Mouse (Mus musculus): ENCODE data around the gene Epb41l2. TPM values are rescaled to one million over a fixed set of nuclear protein-coding genes. Genes with fewer than 3 reads are reported as not detected.
A peak's percentile ranks its signal among the peaks of the same experiment; 100 is the strongest.

The Epb41l2 gene
- polyA plus RNA-seq, 1 experiment from 2014 or later: 93.2 TPM

- no peaks in the 10 kb centered on the region for H3K27me3 ChIP-seq
- no peak overlapping the region for H3K4me3 ChIP-seq
- WGBS: 72% methylated on average over 9 of the region's 9 CpGs
- no peak for ATAC-seq (ENCODE audit: low FRiP score, low read depth)
- no peaks in the 10 kb centered on the region; the same call in 1 of the 2 replicates for H3K9me3 ChIP-seq
- H3K27ac ChIP-seq: no peak overlapping the region
- H3K4me2 ChIP-seq (replicated peaks): no peak overlapping the region
- no peaks in the 10 kb centered on the region for H3K36me3 ChIP-seq
- H3K9ac ChIP-seq: no peak overlapping the region
- no peaks in the 10 kb centered on the region for H3K4me1 ChIP-seq
Observed at GRCm38 (mm10) chr10:25331321-25332049, 28.1 kb upstream of the Epb41l2 start.

GRCm38 (mm10) chr10:25333390-25334079 is 26.1 kb upstream of the Epb41l2 start:
- Histone ChIP-seq H3K36me3 (no peaks in the 10 kb centered on the region), H3K9me3 (no peaks in the 10 kb centered on the region; the same call in 1 of the 2 replicates), H3K4me2 (replicated peaks) (no peak overlapping the region), H3K4me1 (no peaks in the 10 kb centered on the region), H3K27ac (no peak overlapping the region), H3K4me3 (no peak overlapping the region), H3K9ac (no peak overlapping the region), H3K27me3 (no peaks in the 10 kb centered on the region)
- no peak for ATAC-seq (ENCODE audit: low FRiP score, low read depth)
- 40% methylated on average over 4 of the region's 4 CpGs for WGBS

DNA sequence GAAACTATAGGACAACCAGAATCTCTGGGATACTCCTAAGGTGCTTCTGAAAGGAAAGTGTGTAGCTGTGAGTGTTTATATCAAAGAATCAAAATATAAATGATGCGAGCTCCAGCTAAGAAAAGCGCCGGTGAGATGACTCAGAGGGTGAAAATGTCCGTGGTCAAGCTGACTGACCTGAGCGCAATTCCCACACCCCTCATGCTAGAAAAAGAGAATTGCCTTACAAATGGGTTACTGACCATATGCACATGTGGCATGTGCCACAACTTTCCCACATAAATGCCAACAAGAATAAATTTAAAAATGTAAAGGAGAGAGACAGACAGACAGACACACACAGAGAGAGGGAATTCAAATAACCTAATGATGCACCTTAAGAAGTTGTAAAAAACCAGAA is 18.9 kb upstream of the Epb41l2 start:
- Histone ChIP-seq H3K4me3 (no peak overlapping the region), H3K4me1 (no peaks in the 10 kb centered on the region), H3K4me2 (replicated peaks) (no peak overlapping the region), H3K27me3 (no peaks in the 10 kb centered on the region), H3K36me3 (no peaks in the 10 kb centered on the region), H3K27ac (no peak overlapping the region), H3K9me3 (peaks cover 7% of the 10 kb centered on the region; the same call in 1 of the 2 replicates), H3K9ac (no peak overlapping the region)
- WGBS: 94% methylated on average over 5 of the region's 5 CpGs
- no peak for ATAC-seq (ENCODE audit: low FRiP score, low read depth)

DNA sequence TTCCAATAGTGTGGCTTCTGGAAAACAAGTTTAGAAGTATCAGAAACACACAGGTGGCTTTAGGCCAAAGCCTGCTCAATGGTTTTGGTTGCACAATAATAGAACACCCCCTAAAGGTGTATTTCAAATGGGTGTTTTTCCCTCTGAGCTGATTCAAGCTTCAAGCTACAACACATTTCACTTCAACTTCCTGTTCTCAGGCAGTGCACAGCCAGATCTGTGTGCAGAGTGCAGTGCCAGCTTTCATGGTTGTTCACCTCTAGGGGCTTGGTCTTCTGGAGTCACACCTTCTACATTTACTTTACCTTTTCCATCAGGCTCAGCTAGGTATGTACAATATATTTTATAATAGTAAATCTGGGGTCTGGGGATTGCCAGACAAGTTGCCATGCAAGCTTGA is 16.8 kb upstream of the Epb41l2 start:
- Histone ChIP-seq H3K4me2 (replicated peaks) (no peak overlapping the region), H3K27me3 (no peaks in the 10 kb centered on the region)

GRCm38 (mm10) chr10:25353941-25354340 is 5.7 kb upstream of the Epb41l2 start:
- no peak for ATAC-seq (ENCODE audit: low FRiP score, low read depth)
- WGBS: 88% methylated on average over 3 of the region's 3 CpGs

More for the DNA sequence above, 16.8 kb upstream of the Epb41l2 start:
- H3K4me3 ChIP-seq: no peak overlapping the region
- ATAC-seq (ENCODE audit: low FRiP score, low read depth): no peak
- H3K36me3 ChIP-seq: no peaks in the 10 kb centered on the region
- H3K27ac ChIP-seq: no peak overlapping the region
- no peak overlapping the region for H3K9ac ChIP-seq
- H3K9me3 ChIP-seq: peaks cover 7% of the 10 kb centered on the region; the same call in 1 of the 2 replicates
- H3K4me1 ChIP-seq: no peaks in the 10 kb centered on the region

GRCm38 (mm10) chr10:25354390-25354789 is 5.2 kb upstream of the Epb41l2 start:
- H3K4me3 ChIP-seq: no peak overlapping the region
- no peaks in the 10 kb centered on the region for H3K9me3 ChIP-seq
- 83% methylated on average over 7 of the region's 7 CpGs for WGBS
- no peak overlapping the region for H3K9ac ChIP-seq
- peaks cover 12% of the 10 kb centered on the region for H3K4me1 ChIP-seq
- H3K4me2 ChIP-seq (replicated peaks): no peak overlapping the region
- H3K36me3 ChIP-seq: no peaks in the 10 kb centered on the region
- no peaks in the 10 kb centered on the region for H3K27me3 ChIP-seq
- no peak overlapping the region for H3K27ac ChIP-seq
- ATAC-seq (ENCODE audit: low FRiP score, low read depth): no peak

More at GRCm38 (mm10) chr10:25353941-25354340, 5.7 kb upstream of the Epb41l2 start:
- Histone ChIP-seq H3K4me1 (peaks cover 12% of the 10 kb centered on the region), H3K9me3 (no peaks in the 10 kb centered on the region), H3K4me3 (no peak overlapping the region), H3K9ac (no peak overlapping the region), H3K36me3 (no peaks in the 10 kb centered on the region), H3K4me2 (replicated peaks) (no peak overlapping the region), H3K27ac (no peak overlapping the region), H3K27me3 (no peaks in the 10 kb centered on the region)

DNA sequence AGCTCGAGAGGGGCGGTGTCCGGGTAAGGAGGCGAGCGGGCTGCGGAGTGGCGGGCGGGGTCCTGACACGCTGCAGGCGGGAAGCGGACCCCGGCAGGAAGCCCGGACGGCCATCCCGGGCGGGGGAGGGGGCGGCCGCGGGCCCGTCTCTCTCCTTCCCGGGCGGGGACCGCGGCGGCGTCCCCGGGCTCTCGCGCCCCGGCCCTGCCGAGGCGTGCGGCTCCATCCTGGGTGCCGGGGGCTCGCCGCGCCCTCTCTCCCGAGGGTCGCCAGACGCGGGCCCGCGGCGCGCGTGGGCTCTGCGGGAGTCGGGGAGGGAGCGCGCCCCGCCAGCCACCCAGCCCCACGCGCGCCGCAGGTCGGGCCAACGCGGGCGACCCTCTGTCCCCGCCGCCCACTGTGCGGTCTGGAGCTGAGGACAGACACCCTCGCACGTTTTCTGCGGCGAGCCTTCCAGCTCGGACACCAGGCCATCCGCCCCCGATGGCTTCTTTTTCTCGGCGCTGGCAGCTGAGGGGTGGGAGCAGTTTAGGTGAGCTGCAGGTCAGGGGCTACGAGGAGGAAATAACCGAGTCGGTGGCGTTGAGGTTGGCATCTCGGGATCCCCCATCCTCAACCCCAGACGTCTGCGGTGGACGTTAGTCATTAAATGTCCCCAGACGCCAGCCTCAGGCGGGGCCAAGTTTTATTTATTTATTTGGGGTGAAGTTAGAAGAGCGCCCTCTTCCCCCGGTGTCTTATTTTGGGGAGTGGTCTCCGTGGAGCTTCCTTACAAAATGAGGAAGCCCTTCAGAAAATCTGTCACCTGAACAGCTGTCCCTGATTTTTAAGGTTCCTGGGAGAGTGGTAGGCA is 587 bp downstream of the Epb41l2 start:
- H3K36me3 ChIP-seq: no peaks in the 10 kb centered on the region
- H3K27ac ChIP-seq: peak overlapping the region; percentile 85
- H3K27me3 ChIP-seq: no peaks in the 10 kb centered on the region
- peaks cover 44% of the 10 kb centered on the region for H3K4me1 ChIP-seq
- under 1% methylated on average over 49 of the region's 84 CpGs for WGBS
- H3K4me2 ChIP-seq (replicated peaks): peak overlapping the region; percentile 77
- peak; percentile 45 for ATAC-seq (ENCODE audit: low FRiP score, low read depth)
- peak overlapping the region; percentile 69 for H3K4me3 ChIP-seq
- H3K9ac ChIP-seq: peak overlapping the region; percentile 94
- H3K9me3 ChIP-seq: no peaks in the 10 kb centered on the region

- no peak overlapping the region for H3K27ac ChIP-seq
- H3K9ac ChIP-seq: peak overlapping the region; percentile 56
- ATAC-seq (ENCODE audit: low FRiP score, low read depth): no peak
- peak overlapping the region; percentile 69 for H3K4me3 ChIP-seq
- H3K36me3 ChIP-seq: no peaks in the 10 kb centered on the region
- H3K9me3 ChIP-seq: no peaks in the 10 kb centered on the region
- 26% methylated on average over 6 of the region's 6 CpGs for WGBS
- peak overlapping the region; percentile 77 for H3K4me2 ChIP-seq (replicated peaks)
- H3K27me3 ChIP-seq: no peaks in the 10 kb centered on the region
- peaks cover 55% of the 10 kb centered on the region for H3K4me1 ChIP-seq
Observed at GRCm38 (mm10) chr10:25362235-25362634, 2.6 kb downstream of the Epb41l2 start.

GRCm38 (mm10) chr10:25365158-25365557 is 5.6 kb downstream of the Epb41l2 start:
- Histone ChIP-seq H3K9me3 (no peaks in the 10 kb centered on the region), H3K27ac (no peak overlapping the region), H3K4me2 (replicated peaks) (no peak overlapping the region), H3K4me3 (no peak overlapping the region), H3K9ac (no peak overlapping the region), H3K27me3 (no peaks in the 10 kb centered on the region), H3K36me3 (no peaks in the 10 kb centered on the region), H3K4me1 (peaks cover 77% of the 10 kb centered on the region)
- WGBS: 84% methylated on average over 7 of the region's 7 CpGs
- ATAC-seq (ENCODE audit: low FRiP score, low read depth): no peak

DNA sequence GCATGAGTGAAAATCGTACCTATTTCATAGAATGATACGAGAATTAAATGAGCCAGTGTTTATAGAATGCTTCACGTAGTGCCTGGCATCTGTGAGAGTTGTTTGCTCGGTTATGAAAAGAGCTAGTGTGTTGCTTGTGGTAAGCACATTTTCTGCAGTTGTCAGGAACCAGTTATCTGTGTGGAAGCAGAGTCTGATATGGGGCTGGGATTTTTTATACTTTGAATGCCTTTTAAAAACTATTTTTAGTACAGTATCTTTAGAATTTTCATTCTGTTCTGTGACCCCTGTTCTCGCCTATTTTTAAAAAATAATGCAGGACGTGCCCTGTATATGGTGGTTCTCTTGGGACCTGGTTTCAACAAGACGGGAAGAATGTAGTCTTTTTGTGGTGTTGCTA is 6.1 kb downstream of the Epb41l2 start:
- 43% methylated on average over 7 of the region's 7 CpGs for WGBS

GRCm38 (mm10) chr10:25366691-25367090 is 7.1 kb downstream of the Epb41l2 start:
- WGBS: 67% methylated on average over 5 of the region's 5 CpGs
- H3K9ac ChIP-seq: no peak overlapping the region
- no peaks in the 10 kb centered on the region for H3K9me3 ChIP-seq
- no peaks in the 10 kb centered on the region for H3K27me3 ChIP-seq
- H3K36me3 ChIP-seq: no peaks in the 10 kb centered on the region
- no peak overlapping the region for H3K27ac ChIP-seq
- no peak for ATAC-seq (ENCODE audit: low FRiP score, low read depth)
- H3K4me3 ChIP-seq: no peak overlapping the region
- peaks cover 86% of the 10 kb centered on the region for H3K4me1 ChIP-seq
- no peak overlapping the region for H3K4me2 ChIP-seq (replicated peaks)

More for the DNA sequence above, 6.1 kb downstream of the Epb41l2 start:
- Histone ChIP-seq H3K4me2 (replicated peaks) (no peak overlapping the region), H3K9me3 (no peaks in the 10 kb centered on the region), H3K9ac (no peak overlapping the region), H3K27ac (no peak overlapping the region), H3K27me3 (no peaks in the 10 kb centered on the region), H3K36me3 (no peaks in the 10 kb centered on the region), H3K4me3 (no peak overlapping the region), H3K4me1 (peaks cover 83% of the 10 kb centered on the region)
- ATAC-seq (ENCODE audit: low FRiP score, low read depth): no peak

GRCm38 (mm10) chr10:25368928-25369327 is 9.3 kb downstream of the Epb41l2 start:
- 56% methylated on average over 3 of the region's 3 CpGs for WGBS
- no peak for ATAC-seq (ENCODE audit: low FRiP score, low read depth)
- no peaks in the 10 kb centered on the region for H3K9me3 ChIP-seq

More at GRCm38 (mm10) chr10:25368928-25369327, 9.3 kb downstream of the Epb41l2 start:
- Histone ChIP-seq H3K4me3 (no peak overlapping the region), H3K36me3 (no peaks in the 10 kb centered on the region), H3K4me1 (peaks cover 88% of the 10 kb centered on the region), H3K4me2 (replicated peaks) (no peak overlapping the region), H3K9ac (no peak overlapping the region), H3K27ac (no peak overlapping the region), H3K27me3 (no peaks in the 10 kb centered on the region)

Measured in limb, embryonic 13.5 days (tissue).